Mouse (Mus musculus) regulatory T cell (primary cell): ENCODE measurements around the gene Shmt2.

Experiments used
- in situ Hi-C: fragments of 300-600 bp; cut with MboI, MseI; formaldehyde crosslinking; loops from one replicate; pipeline ENCODE4 v1.15.1; 2025; ENCODE audit warnings: high pct_unique_total_duplicates

Gene Shmt2

DNA sequence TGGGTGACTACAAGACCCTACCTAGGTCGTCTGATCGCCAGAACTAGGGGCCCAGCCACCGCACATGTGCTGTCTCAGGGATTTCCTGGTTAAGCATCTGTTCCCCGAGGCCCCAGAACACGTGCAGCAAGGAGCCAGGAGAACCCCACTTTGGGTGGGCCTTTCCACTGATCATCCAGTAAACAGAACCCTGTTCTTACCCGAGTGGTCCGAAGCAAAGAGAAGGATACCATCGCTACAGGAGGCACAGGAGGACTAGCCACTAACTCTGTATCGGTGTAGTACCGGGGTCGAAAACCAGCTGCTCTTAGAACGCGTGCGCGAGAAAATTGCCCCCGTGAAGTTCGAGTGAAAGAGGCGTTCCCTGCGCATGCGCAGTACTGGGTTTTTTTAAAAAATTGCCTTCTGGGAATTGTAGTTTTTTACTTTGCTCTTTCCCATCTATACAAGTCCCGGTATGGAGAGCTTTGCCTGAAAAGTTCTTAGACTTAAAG is at the start of gene Shmt2:
TSS of gene Shmt2 (minus strand) at position 357 of the 494 bp plus-strand sequence.
- in situ Hi-C loops: no loop called here

DNA sequence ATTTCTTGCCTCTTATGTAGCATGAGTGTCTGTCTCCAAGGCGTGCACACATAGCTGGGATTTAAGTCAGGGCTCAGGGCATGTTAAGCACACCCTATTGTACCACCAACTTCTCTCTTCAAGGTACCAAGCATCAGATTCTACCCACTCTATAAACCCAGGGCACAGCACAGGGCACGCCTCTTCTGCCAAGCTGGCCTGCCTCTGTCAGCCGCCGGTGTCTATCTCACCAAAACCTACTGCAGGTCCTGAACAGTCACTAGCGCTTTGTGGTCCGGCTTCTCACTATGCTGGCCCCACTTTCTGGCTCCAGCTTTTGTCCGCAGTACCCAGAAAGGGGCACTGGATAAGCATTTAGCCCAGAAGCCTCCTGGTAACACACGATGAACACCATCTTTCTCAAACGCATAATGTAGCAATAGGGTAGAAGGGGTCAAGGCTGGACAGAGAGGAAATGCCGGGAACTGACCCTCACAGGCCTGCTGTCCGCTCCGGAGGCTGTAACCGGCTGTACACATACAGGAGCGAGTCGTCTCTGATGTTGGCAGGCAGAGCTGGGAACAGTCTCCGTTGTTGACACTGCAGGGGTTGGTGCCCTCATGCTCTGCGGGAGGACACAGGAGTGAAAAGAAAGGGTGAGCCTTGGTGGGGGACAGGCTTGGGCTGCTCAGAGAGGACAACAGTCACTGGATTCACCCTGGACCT is 48.8 kb upstream of the Shmt2 start:
- in situ Hi-C loops: loop anchor here (10.0 kb wide), 1 partner anchor 64 kb away; no protein-coding TSS in a partner anchor

DNA sequence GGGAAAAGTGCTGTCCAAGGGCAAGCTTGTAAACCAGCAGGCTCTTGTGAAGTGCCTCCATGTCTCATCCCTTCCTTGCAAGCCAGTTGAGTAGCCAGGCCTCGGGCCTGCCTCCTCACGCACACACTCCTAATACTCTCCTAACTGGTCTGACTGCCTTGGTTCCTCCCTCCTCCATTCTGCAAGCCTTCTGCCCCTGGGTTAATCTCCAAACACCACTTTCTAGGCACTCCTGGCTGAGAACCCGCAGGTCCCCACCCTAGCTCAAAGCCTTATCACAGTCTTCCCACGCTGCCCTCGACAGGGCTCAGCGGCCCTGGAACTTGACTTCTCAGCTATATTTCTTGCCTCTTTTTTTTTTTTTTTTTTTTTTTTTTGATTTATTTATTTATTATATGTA is 48.1 kb upstream of the Shmt2 start:
- in situ Hi-C loops: loop anchor here (10.0 kb wide), 1 partner anchor 64 kb away; no protein-coding TSS in a partner anchor

DNA sequence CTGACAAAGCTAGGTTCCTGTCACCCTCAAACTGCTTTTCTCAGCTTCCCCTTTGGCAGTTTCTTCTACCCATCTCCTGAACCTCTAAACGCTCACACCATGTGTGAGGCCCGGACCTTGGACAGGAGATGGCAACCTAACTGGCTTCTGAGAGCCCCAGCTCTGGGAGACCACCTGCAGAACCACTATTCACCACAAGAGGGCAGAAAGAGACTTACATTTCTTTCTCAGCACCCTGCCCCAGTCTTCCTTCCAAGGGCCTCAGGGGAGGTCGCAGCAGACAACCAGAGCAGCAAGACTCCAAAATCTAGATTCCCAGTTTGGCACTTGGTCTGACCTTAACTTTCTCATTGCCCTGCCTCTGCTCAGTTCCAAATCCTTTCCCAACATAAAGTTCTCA is 47.2 kb upstream of the Shmt2 start:
- in situ Hi-C loops: no loop called here

DNA sequence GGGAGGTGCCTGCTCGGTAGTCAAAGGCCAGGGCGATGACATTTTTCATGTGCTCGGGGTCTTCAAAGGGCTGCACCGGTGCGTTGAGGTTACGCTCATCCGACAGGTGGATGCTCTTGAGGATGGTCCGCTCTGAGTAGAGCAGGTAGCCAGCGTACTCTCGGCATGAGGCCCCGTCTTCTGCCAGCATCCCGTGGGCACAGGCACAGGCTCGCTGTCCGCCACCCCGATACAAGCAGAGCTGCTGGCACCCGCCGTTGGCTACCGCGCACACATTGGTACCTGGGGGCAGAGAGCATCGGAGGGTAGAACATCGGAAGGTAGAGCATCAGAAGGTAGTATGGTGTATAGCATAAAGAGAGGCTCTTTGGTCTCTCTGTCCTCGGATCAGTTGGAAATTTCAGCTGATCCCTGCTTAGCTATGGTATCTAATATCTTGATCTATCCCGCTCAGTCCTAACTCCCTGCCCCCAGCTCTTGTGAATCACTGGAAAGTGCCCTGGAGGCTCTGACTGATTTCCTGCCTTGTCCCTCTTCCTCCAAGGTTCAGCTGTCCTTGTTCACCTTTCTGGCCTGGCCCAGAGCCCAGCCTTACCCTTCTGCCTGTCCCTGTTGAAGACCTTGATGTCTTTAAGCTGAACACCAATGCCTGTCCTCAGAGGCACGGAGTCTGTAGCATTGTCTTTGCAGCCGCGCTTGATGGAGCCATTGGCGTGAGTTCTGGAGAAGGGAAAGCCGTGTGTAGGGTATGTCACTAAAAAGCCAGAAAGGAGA is 44.5 kb upstream of the Shmt2 start:
- in situ Hi-C loops: no loop called here

DNA sequence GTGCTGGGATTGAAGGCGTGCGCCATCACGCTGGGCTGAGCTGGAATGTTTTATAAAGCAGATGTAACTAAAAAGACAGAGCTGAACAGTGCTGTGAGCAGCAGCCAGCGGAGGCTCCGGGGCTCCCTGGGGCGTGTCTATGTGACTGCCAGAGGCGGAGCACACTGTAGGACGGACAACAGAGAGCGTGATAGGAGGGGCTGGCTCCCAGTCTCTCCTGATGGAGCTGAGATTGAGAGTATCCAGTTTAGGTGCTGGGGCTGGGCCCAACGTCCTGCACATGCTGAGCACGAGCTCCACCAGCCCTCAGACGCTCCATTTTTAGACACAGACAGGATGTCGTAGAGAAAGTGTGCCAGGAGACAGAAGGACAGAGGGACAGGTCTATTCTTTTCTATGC is 42.1 kb upstream of the Shmt2 start:
- in situ Hi-C loops: no loop called here

- in situ Hi-C loops: no loop called here
Observed at GRCm38 (mm10) chr10:127563840-127564239, 41.6 kb upstream of the Shmt2 start.

- in situ Hi-C loops: no loop called here
Observed at GRCm38 (mm10) chr10:127561145-127561544, 38.9 kb upstream of the Shmt2 start.

DNA sequence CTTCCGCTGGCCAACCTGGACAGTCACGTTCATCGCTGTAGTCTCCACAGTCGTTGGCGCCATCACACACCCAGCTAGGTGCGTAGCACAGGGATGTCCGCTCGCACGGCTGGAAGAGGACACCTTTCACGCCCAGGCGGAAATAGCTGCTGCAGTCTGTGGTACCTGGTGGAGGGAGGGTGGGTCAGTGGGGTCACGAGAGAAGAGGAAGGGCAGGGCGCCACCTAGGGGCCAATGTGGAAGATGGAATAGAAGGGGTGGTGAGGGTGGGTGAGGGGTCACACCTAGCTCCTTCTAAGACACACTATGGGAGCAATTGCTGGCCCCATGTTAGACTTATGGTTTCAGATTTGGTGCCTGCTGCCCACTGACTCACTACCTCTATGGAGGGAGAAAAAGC is 35.2 kb upstream of the Shmt2 start:
- in situ Hi-C loops: no loop called here

DNA sequence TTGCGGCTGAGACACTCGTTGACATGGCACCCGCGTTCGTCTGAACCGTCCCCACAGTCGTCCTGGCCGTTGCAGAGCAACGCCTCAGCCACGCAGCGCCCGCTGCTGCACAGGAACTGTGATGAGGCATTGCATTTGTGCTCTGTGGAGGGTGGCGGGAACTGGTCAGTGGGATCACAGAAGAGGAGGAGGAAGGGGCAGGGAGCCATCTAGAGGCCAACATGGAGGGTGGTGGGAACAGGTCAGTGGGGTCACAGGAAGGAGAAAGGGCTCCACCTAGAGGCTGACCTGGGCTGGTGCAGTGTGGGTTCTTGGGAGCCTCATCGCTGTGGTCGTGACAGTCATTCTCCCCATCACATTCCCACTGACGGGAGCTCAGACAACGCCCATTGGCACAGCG is 33.5 kb upstream of the Shmt2 start:
- in situ Hi-C loops: no loop called here

DNA sequence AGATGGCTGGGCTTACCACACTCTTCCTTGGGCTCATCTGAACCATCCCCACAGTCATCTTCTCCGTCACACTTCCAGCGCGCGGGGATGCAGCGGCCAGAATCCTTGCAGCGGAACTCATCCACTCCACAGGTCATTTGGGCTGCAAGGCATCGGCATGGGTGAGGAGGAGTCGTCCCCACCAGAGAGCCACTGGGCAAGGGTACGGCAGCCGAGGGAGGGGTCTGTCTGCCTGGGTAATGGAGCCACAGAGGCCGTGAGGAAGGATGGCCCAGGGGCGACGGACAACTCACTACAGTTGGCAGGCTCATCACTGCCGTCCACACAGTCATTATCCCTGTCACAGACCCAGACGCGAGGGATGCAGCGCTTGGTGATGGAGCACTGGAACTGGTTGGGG is 27.6 kb upstream of the Shmt2 start:
- in situ Hi-C loops: no loop called here

GRCm38 (mm10) chr10:127548236-127548635 is 26.0 kb upstream of the Shmt2 start:
- in situ Hi-C loops: no loop called here

GRCm38 (mm10) chr10:127546505-127546904 is 24.3 kb upstream of the Shmt2 start:
- in situ Hi-C loops: no loop called here

DNA sequence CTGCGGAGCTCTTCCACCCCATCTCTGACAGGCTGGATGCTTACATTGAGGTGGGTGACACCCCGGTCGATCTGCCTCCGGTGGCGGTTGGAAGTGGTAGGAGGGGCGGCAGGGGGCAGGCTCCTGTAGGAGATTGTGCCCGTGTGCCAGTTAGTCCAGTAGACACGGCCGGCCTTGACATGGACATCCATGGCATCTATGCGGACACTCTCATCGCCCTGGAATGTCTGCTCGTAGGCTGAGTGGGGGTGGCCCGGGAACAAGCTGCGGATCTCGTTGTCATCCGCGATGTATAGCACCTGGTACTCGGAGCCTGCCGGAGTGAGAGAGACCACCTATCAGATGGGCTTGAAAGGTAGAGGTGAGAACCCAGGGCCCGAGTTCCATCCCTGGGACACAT is 22.1 kb upstream of the Shmt2 start:
- in situ Hi-C loops: loop anchor here (5.0 kb wide), 1 partner anchor 37 kb away; no protein-coding TSS in a partner anchor

DNA sequence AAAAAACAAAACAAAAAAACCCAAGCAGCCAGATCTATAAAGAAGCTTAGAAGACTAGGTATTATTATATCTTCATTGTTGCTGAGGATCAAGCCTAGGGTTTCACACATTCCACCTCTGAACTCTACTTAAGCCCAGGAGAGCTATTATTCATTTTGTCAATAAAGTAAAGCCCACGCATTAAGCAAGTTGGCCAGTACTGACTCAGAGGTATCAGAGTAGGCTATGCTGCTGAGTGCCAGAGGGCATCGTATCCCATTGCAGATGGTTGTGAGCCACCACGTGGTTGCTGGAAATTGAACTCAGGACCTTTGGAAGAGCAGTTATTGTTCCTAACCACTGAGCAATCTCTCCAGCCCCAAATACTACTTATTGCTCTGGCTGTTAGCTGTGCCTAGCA is 21.7 kb upstream of the Shmt2 start:
- in situ Hi-C loops: loop anchor here (5.0 kb wide), 1 partner anchor 37 kb away; no protein-coding TSS in a partner anchor

DNA sequence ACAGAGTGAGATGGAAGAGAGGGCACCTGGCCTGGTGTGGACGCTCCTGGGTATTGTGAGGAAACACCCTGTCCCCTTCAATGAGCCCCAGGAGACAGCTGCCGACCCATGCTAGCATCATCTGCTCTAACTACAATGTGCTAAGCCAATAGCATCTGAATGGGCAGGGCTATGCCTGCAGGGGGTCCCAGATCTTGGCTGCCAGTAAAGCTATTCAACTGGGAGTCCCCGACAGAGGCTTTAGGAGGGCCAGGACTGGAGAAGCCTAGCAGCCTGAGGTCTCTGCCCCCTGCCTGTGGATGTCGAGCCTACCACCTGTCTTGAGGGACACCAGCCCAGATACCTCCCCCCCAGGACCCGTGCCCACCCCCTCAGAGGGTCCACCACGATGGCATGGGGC is 20.5 kb upstream of the Shmt2 start:
- in situ Hi-C loops: loop anchor here (5.0 kb wide), 1 partner anchor 35 kb away; no protein-coding TSS in a partner anchor

- in situ Hi-C loops: loop anchor here (5.0 kb wide), 1 partner anchor 35 kb away; no protein-coding TSS in a partner anchor
Observed at GRCm38 (mm10) chr10:127542084-127542483, 19.8 kb upstream of the Shmt2 start.

- in situ Hi-C loops: loop anchor here (5.0 kb wide), 1 partner anchor 34 kb away; no protein-coding TSS in a partner anchor
Observed at GRCm38 (mm10) chr10:127541510-127541909, 19.3 kb upstream of the Shmt2 start.

DNA sequence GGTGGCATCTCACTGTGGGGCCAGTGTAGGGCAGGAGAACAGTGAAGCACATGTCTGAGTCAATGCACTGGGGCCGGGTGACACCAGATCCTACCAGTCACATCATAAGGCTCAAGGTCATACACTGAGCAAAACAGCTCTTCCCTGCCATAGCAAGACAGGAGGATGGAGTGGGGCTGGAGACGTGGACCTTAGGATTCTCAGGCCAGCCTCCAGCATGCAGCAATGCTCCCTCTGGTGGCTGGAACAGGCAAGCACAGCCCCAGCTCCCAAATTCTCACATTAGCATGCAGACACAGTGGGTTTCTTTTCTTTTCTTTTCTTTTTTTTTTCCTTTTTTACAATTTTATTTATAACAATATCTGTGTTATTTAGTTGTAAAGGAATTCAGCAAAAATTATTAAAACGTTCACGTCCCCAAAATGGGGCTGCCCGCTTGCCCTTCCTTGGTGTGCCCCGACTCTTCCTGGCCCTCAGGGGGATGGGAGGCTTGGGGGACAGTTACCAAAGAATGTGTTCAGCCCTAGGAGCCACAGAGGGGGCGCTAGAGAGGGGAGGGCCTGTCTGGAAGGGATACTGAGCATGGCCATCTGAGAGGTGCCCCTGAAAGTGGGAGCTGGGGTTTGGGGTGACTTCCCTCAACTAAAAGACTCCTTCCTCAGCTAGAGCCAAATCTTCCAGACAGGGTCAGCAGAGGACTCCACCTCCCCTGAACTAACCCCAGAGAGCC is 15.8 kb upstream of the Shmt2 start:
- in situ Hi-C loops: no loop called here

DNA sequence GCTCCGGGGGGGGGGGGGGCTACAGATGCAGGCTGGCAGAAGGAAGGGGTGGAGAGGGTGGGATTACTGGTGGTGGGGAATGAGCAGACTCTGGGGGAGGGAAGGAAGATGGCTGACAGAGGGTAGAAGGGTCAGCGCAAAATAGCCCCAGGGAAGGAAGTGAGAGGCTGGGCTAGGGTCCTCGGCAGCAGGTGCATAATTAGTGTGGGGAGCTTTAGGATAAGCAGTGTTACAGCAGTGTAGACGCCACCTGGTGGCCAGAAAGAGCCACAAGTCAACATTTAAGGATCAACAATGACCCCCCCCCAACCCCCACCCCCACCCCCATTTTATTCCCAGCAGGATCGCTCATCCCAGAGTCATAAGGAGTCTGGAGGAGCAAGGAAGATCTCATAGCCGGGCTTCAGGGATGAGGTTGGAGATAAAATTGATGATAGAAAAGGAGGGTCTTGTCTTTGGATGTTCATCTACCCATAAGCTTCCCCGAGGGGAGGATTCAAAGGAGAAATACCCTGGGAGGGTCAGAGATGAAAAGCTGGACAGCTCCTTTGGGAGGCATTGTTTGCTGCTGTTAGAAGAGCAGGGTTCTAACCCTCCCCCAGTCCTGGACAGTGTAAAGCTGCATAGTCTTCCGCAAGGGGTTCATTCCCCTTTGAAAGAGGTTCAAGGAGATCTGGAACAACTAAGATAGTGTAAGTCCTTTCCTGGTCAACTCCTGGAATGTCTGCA is 14.5 kb upstream of the Shmt2 start:
- in situ Hi-C loops: no loop called here

GRCm38 (mm10) chr10:127534929-127535384 is 12.7 kb upstream of the Shmt2 start:
- in situ Hi-C loops: no loop called here
